Mouse (Mus musculus) liver, embryonic 14.5 days (tissue): ENCODE results near the gene Vamp5.

Source experiments
- CTCF ChIP-seq: IDR thresholded peaks from 2 replicates; pipeline ENCODE4 v1.5.1; 2016; ENCODE audit warnings: antibody characterized with exemption, low read depth, control low read depth
- EP300 ChIP-seq: IDR thresholded peaks from 2 replicates; pipeline ENCODE4 v1.6.1; 2016; ENCODE audit warnings: antibody characterized with exemption, low read depth

GRCm38 (mm10) chr6:72371147-72371546, 9.1 kb downstream of the Vamp5 start:
- TF ChIP-seq EP300 (no peak), CTCF (no peak)
